Mouse (Mus musculus) E14TG2a.4 (cell line): ENCODE measurements around the gene E130208F15Rik.

Source experiments
- H3K27me3 ChIP-seq: 2 replicates; pipeline ENCODE4 v1.6.1; 2014; ENCODE audit warnings: low read length, control low read depth; ENCODE audit not compliant: insufficient read depth
- H3K36me3 ChIP-seq: 2 replicates; pipeline ENCODE4 v1.6.1; 2014; ENCODE audit warnings: low read length, control low read depth; ENCODE audit not compliant: insufficient read depth
- H3K4me1 ChIP-seq: replicated peaks from 2 replicates; pipeline ENCODE4 v1.6.1; 2014; ENCODE audit warnings: low read depth, low read length, control low read depth
- H3K4me3 ChIP-seq: replicated peaks from 2 replicates; pipeline ENCODE4 v1.5.1; 2014; ENCODE audit warnings: mild to moderate bottlenecking, low read length
- H3K9me3 ChIP-seq: 2 replicates; pipeline ENCODE4 v1.6.1; 2014; ENCODE audit warnings: low read length, control low read depth
- CTCF ChIP-seq: conservative IDR thresholded peaks from 2 replicates; pipeline ENCODE4 v1.5.1; 2014; ENCODE audit warnings: low read length
- NANOG ChIP-seq: IDR thresholded peaks from 2 replicates; pipeline ENCODE4 v1.6.1; 2014; ENCODE audit warnings: borderline replicate concordance, low read length, mixed read lengths
- POU5F1 ChIP-seq: IDR thresholded peaks from 2 replicates; pipeline ENCODE4 v1.6.1; 2014; ENCODE audit warnings: low read length, borderline replicate concordance

Gene E130208F15Rik

GRCm38 (mm10) chr7:30296816-30297215 lies 24.7 kb upstream of the E130208F15Rik start:
- Histone ChIP-seq H3K4me3 (0 out of 2 replicates have a peak overlapping the region, but pooled peaks have one; percentile 23), H3K27me3 (no peaks in the 10 kb centered on the region), H3K4me1 (peaks cover 48% of the 10 kb centered on the region), H3K9me3 (no peaks in the 10 kb centered on the region), H3K36me3 (0 out of 2 replicates have a peak, but pooled peaks cover 6% of the 10 kb centered on the region)
- no peak for TF ChIP-seq NANOG
- no peak for TF ChIP-seq POU5F1
- TF ChIP-seq CTCF = no peak

GRCm38 (mm10) chr7:30297266-30297665 lies 24.3 kb upstream of the E130208F15Rik start:
- H3K9me3 ChIP-seq = no peaks in the 10 kb centered on the region
- peaks cover 7% of the 10 kb centered on the region; the same call in 1 of the 2 replicates for H3K36me3 ChIP-seq
- H3K4me3 ChIP-seq = 0 out of 2 replicates have a peak overlapping the region, but pooled peaks have one; percentile 23
- H3K4me1 ChIP-seq = peaks cover 43% of the 10 kb centered on the region
- no peaks in the 10 kb centered on the region for H3K27me3 ChIP-seq
- TF ChIP-seq NANOG = no peak

GRCm38 (mm10) chr7:30300914-30301313 lies 20.6 kb upstream of the E130208F15Rik start:
- Histone ChIP-seq H3K4me1 (peaks cover 40% of the 10 kb centered on the region), H3K27me3 (no peaks in the 10 kb centered on the region), H3K4me3 (no peak overlapping the region), H3K36me3 (peaks cover 23% of the 10 kb centered on the region), H3K9me3 (no peaks in the 10 kb centered on the region)
- TF ChIP-seq POU5F1 (no peak), NANOG (no peak), CTCF (peak; percentile 95)

- TF ChIP-seq NANOG (no peak), POU5F1 (no peak), CTCF (peak; percentile 59)
- H3K36me3 ChIP-seq = peaks cover 40% of the 10 kb centered on the region
- H3K4me1 ChIP-seq = peaks cover 42% of the 10 kb centered on the region
- no peak overlapping the region for H3K4me3 ChIP-seq
- H3K9me3 ChIP-seq = no peaks in the 10 kb centered on the region
- H3K27me3 ChIP-seq = no peaks in the 10 kb centered on the region
Observed at GRCm38 (mm10) chr7:30306083-30306779, 15.3 kb upstream of the E130208F15Rik start.

GRCm38 (mm10) chr7:30308076-30309005 lies 13.2 kb upstream of the E130208F15Rik start, which contains the start of gene Alkbh6:
Gene Alkbh6 (plus strand): TSS chr7:30308717.
- peaks cover 47% of the 10 kb centered on the region for H3K36me3 ChIP-seq
- no peaks in the 10 kb centered on the region for H3K9me3 ChIP-seq
- TF ChIP-seq CTCF (no peak), NANOG (no peak), POU5F1 (no peak)
- H3K4me1 ChIP-seq = peaks cover 49% of the 10 kb centered on the region
- peak within 1 kb of the TSS; percentile 95 for H3K4me3 ChIP-seq
- H3K27me3 ChIP-seq = no peaks in the 10 kb centered on the region

GRCm38 (mm10) chr7:30309395-30310129 lies 12.0 kb upstream of the E130208F15Rik start:
- peaks cover 43% of the 10 kb centered on the region for H3K36me3 ChIP-seq
- no peaks in the 10 kb centered on the region for H3K27me3 ChIP-seq
- no peaks in the 10 kb centered on the region for H3K9me3 ChIP-seq
- no peak for TF ChIP-seq CTCF
- no peak for TF ChIP-seq NANOG
- TF ChIP-seq POU5F1 = no peak
- peaks cover 62% of the 10 kb centered on the region for H3K4me1 ChIP-seq
- peak overlapping the region; percentile 95 for H3K4me3 ChIP-seq

- no peaks in the 10 kb centered on the region for H3K27me3 ChIP-seq
- no peaks in the 10 kb centered on the region for H3K9me3 ChIP-seq
- peaks cover 43% of the 10 kb centered on the region for H3K36me3 ChIP-seq
- H3K4me1 ChIP-seq = peaks cover 66% of the 10 kb centered on the region
- TF ChIP-seq NANOG (no peak), CTCF (no peak), POU5F1 (no peak)
- peak overlapping the region; percentile 95 for H3K4me3 ChIP-seq
Observed at GRCm38 (mm10) chr7:30310136-30310535, 11.4 kb upstream of the E130208F15Rik start.

- Histone ChIP-seq H3K36me3 (peaks cover 63% of the 10 kb centered on the region), H3K27me3 (no peaks in the 10 kb centered on the region), H3K9me3 (no peaks in the 10 kb centered on the region), H3K4me3 (peak overlapping the region; percentile 81), H3K4me1 (peaks cover 80% of the 10 kb centered on the region)
- TF ChIP-seq POU5F1 (no peak), CTCF (no peak), NANOG (no peak)
Observed at GRCm38 (mm10) chr7:30313666-30314320, 7.7 kb upstream of the E130208F15Rik start.
